Mouse (Mus musculus): ENCODE measurements around the gene Zc3h4. TPM values are rescaled to one million over a fixed set of nuclear protein-coding genes. Genes with fewer than 3 reads are reported as not detected.

Gene Zc3h4
- polyA plus RNA-seq, 1 experiment from 2014 or later: 14.6 TPM

GRCm38 (mm10) chr7:16402968-16403948, 2.5 kb downstream of the Zc3h4 start:
- Histone ChIP-seq H3K4me2 (ENCODE audit: low read depth, low read length) (peak overlapping the region; percentile 90), H3K27me3 (ENCODE audit: control insufficient read depth, insufficient read depth, low read length) (no peaks in the 10 kb centered on the region), H3K4me3 (ENCODE audit: low read depth, low read length) (peak overlapping the region; percentile 92), H3K9ac (replicated peaks; ENCODE audit: low read length) (peak overlapping the region; percentile 100), H3K27ac (replicated peaks; ENCODE audit: low read depth, low read length) (peak overlapping the region; percentile 11; the same call in 1 of the 2 replicates), H3K4me1 (ENCODE audit: control insufficient read depth, insufficient read depth, low read length) (peaks cover 6% of the 10 kb centered on the region), H3K36me3 (replicated peaks; ENCODE audit: control insufficient read depth, insufficient read depth, low read depth, low read length) (no peaks in the 10 kb centered on the region), H3K9me3 (replicated peaks; ENCODE audit: control insufficient read depth, low read length) (no peaks in the 10 kb centered on the region)
- WGBS: 48% methylated on average over 21 of the region's 21 CpGs
- ATAC-seq (replicated peaks; ENCODE audit: insufficient number of reproducible peaks, low FRiP score, low TSS enrichment, low read depth) (no peak), DNase-seq (ENCODE audit: low spot score) (peak; percentile 28)

GRCm38 (mm10) chr7:16404315-16405072, 3.8 kb downstream of the Zc3h4 start:
- 82% methylated on average over 3 of the region's 3 CpGs for WGBS
- no peak for DNase-seq (ENCODE audit: low spot score)
- Histone ChIP-seq H3K36me3 (replicated peaks; ENCODE audit: control insufficient read depth, insufficient read depth, low read depth, low read length) (no peaks in the 10 kb centered on the region), H3K27ac (replicated peaks; ENCODE audit: low read depth, low read length) (0 out of 2 replicates have a peak overlapping the region, but pooled peaks have one; percentile 30), H3K27me3 (ENCODE audit: control insufficient read depth, insufficient read depth, low read length) (no peaks in the 10 kb centered on the region), H3K4me3 (ENCODE audit: low read depth, low read length) (0 out of 2 replicates have a peak overlapping the region, but pooled peaks have one; percentile 3), H3K9ac (replicated peaks; ENCODE audit: low read length) (peak overlapping the region; percentile 37), H3K4me1 (ENCODE audit: control insufficient read depth, insufficient read depth, low read length) (peaks cover 6% of the 10 kb centered on the region), H3K9me3 (replicated peaks; ENCODE audit: control insufficient read depth, low read length) (no peaks in the 10 kb centered on the region), H3K4me2 (ENCODE audit: low read depth, low read length) (peak overlapping the region; percentile 3; the same call in 1 of the 2 replicates)
- no peak for ATAC-seq (replicated peaks; ENCODE audit: insufficient number of reproducible peaks, low FRiP score, low TSS enrichment, low read depth)

DNA sequence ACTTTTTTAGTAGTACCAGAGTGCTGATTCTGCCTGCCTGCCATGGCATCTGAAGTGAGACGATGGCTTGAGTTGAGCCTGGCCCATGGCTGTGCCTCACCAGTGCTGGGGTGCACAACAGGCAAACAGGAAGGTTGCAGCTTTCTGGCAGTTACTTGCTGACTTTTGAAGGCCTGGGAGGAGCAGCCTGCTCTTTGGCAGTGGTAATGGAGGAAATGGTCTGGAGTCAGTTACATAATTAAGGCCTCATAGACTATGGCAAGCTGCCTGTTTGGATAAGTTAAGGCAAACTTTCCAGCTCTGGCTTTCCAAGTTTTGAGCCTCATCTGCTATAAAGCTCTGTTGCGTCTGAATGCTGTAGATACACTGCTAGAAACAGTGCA, 4.4 kb downstream of the Zc3h4 start:
- Histone ChIP-seq H3K27ac (replicated peaks; ENCODE audit: low read depth, low read length) (0 out of 2 replicates have a peak overlapping the region, but pooled peaks have one; percentile 30), H3K4me3 (ENCODE audit: low read depth, low read length) (no peak overlapping the region), H3K9me3 (replicated peaks; ENCODE audit: control insufficient read depth, low read length) (no peaks in the 10 kb centered on the region), H3K4me1 (ENCODE audit: control insufficient read depth, insufficient read depth, low read length) (peaks cover 6% of the 10 kb centered on the region), H3K9ac (replicated peaks; ENCODE audit: low read length) (peak overlapping the region; percentile 37), H3K36me3 (replicated peaks; ENCODE audit: control insufficient read depth, insufficient read depth, low read depth, low read length) (no peaks in the 10 kb centered on the region), H3K27me3 (ENCODE audit: control insufficient read depth, insufficient read depth, low read length) (no peaks in the 10 kb centered on the region), H3K4me2 (ENCODE audit: low read depth, low read length) (no peak overlapping the region; the same call in 1 of the 2 replicates)
- DNase-seq (ENCODE audit: low spot score): no peak
- WGBS: 77% methylated on average over 2 of the region's 2 CpGs
- no peak for ATAC-seq (replicated peaks; ENCODE audit: insufficient number of reproducible peaks, low FRiP score, low TSS enrichment, low read depth)

GRCm38 (mm10) chr7:16405516-16406351, 5.0 kb downstream of the Zc3h4 start:
- H3K27ac ChIP-seq (replicated peaks; ENCODE audit: low read depth, low read length): no peak overlapping the region; the same call in 1 of the 2 replicates
- no peak overlapping the region for H3K4me3 ChIP-seq (ENCODE audit: low read depth, low read length)
- H3K4me2 ChIP-seq (ENCODE audit: low read depth, low read length): no peak overlapping the region; the same call in 1 of the 2 replicates

GRCm38 (mm10) chr7:16406978-16407377, 6.3 kb downstream of the Zc3h4 start:
- ATAC-seq (replicated peaks; ENCODE audit: insufficient number of reproducible peaks, low FRiP score, low TSS enrichment, low read depth) (no peak), DNase-seq (ENCODE audit: low spot score) (no peak)
- Histone ChIP-seq H3K9ac (replicated peaks; ENCODE audit: low read length) (no peak overlapping the region), H3K4me2 (ENCODE audit: low read depth, low read length) (no peak overlapping the region), H3K4me3 (ENCODE audit: low read depth, low read length) (no peak overlapping the region), H3K27me3 (ENCODE audit: control insufficient read depth, insufficient read depth, low read length) (no peaks in the 10 kb centered on the region), H3K36me3 (replicated peaks; ENCODE audit: control insufficient read depth, insufficient read depth, low read depth, low read length) (no peaks in the 10 kb centered on the region; the same call in 1 of the 2 replicates), H3K4me1 (ENCODE audit: control insufficient read depth, insufficient read depth, low read length) (peaks cover 6% of the 10 kb centered on the region), H3K27ac (replicated peaks; ENCODE audit: low read depth, low read length) (no peak overlapping the region), H3K9me3 (replicated peaks; ENCODE audit: control insufficient read depth, low read length) (no peaks in the 10 kb centered on the region)
- WGBS: 93% methylated on average over 3 of the region's 3 CpGs

More at GRCm38 (mm10) chr7:16405516-16406351, 5.0 kb downstream of the Zc3h4 start:
- Histone ChIP-seq H3K4me1 (ENCODE audit: control insufficient read depth, insufficient read depth, low read length) (peaks cover 6% of the 10 kb centered on the region), H3K9me3 (replicated peaks; ENCODE audit: control insufficient read depth, low read length) (no peaks in the 10 kb centered on the region), H3K27me3 (ENCODE audit: control insufficient read depth, insufficient read depth, low read length) (no peaks in the 10 kb centered on the region), H3K36me3 (replicated peaks; ENCODE audit: control insufficient read depth, insufficient read depth, low read depth, low read length) (no peaks in the 10 kb centered on the region), H3K9ac (replicated peaks; ENCODE audit: low read length) (peak overlapping the region; percentile 10; the same call in 1 of the 2 replicates)
- no peak for DNase-seq (ENCODE audit: low spot score)
- WGBS: 76% methylated on average over 11 of the region's 11 CpGs
- ATAC-seq (replicated peaks; ENCODE audit: insufficient number of reproducible peaks, low FRiP score, low TSS enrichment, low read depth): no peak

DNA sequence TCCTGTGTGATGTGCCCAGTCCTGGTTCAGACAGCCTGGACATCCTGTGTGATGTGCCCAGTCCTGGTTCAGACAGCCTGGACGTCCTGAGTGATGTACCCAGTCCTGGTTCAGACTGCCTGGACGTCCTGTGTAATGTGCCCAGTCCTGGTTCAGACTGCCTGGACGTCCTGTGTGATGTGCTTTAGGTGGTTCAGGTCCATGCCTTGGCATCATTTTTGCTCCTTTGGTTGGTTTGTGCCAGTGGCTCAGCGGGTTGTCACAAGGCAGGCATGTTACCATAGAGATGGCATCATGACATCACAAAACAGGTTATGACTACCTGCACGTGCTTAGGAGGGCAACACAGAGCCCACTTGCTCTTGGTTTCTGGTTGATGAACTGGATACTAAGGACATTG, 10.4 kb downstream of the Zc3h4 start:
- ATAC-seq (replicated peaks; ENCODE audit: insufficient number of reproducible peaks, low FRiP score, low TSS enrichment, low read depth) (no peak), DNase-seq (ENCODE audit: low spot score) (no peak)
- Histone ChIP-seq H3K9me3 (replicated peaks; ENCODE audit: control insufficient read depth, low read length) (no peaks in the 10 kb centered on the region), H3K36me3 (replicated peaks; ENCODE audit: control insufficient read depth, insufficient read depth, low read depth, low read length) (no peaks in the 10 kb centered on the region; the same call in 1 of the 2 replicates), H3K4me1 (ENCODE audit: control insufficient read depth, insufficient read depth, low read length) (no peaks in the 10 kb centered on the region), H3K4me2 (ENCODE audit: low read depth, low read length) (no peak overlapping the region), H3K9ac (replicated peaks; ENCODE audit: low read length) (no peak overlapping the region), H3K27ac (replicated peaks; ENCODE audit: low read depth, low read length) (no peak overlapping the region), H3K27me3 (ENCODE audit: control insufficient read depth, insufficient read depth, low read length) (no peaks in the 10 kb centered on the region), H3K4me3 (ENCODE audit: low read depth, low read length) (no peak overlapping the region)
- 87% methylated on average over 5 of the region's 5 CpGs for WGBS

- Histone ChIP-seq H3K9ac (replicated peaks; ENCODE audit: low read length) (no peak overlapping the region), H3K9me3 (replicated peaks; ENCODE audit: control insufficient read depth, low read length) (no peaks in the 10 kb centered on the region), H3K4me2 (ENCODE audit: low read depth, low read length) (no peak overlapping the region; the same call in 1 of the 2 replicates), H3K27me3 (ENCODE audit: control insufficient read depth, insufficient read depth, low read length) (no peaks in the 10 kb centered on the region), H3K36me3 (replicated peaks; ENCODE audit: control insufficient read depth, insufficient read depth, low read depth, low read length) (peaks cover 6% of the 10 kb centered on the region), H3K4me3 (ENCODE audit: low read depth, low read length) (no peak overlapping the region), H3K4me1 (ENCODE audit: control insufficient read depth, insufficient read depth, low read length) (no peaks in the 10 kb centered on the region), H3K27ac (replicated peaks; ENCODE audit: low read depth, low read length) (no peak overlapping the region)
- ATAC-seq (replicated peaks; ENCODE audit: insufficient number of reproducible peaks, low FRiP score, low TSS enrichment, low read depth): no peak
- DNase-seq (ENCODE audit: low spot score): no peak
- 82% methylated on average over 8 of the region's 8 CpGs for WGBS
These were observed 11.6 kb downstream of the Zc3h4 start for GRCm38 (mm10) chr7:16412220-16412896.

All from embryonic facial prominence, embryonic 11.5 days (tissue).